Mouse (Mus musculus): ENCODE results near the gene Timp4. TPM values are rescaled to one million over a fixed set of nuclear protein-coding genes. Genes with fewer than 3 reads are reported as not detected.

The Timp4 gene
- polyA plus RNA-seq, 1 experiment from 2014 or later, result 0.31 TPM

GRCm38 (mm10) chr6:115284153-115284552 lies 32.1 kb upstream of the Timp4 start:
- no peak for ATAC-seq (ENCODE audit: insufficient number of reproducible peaks, low FRiP score, low TSS enrichment, low read depth)
- Histone ChIP-seq H3K4me2 (ENCODE audit: low read depth, severe bottlenecking) (no peak overlapping the region), H3K9ac (ENCODE audit: low read length) (no peak overlapping the region), H3K4me1 (ENCODE audit: control insufficient read depth, insufficient read depth, low read length) (no peaks in the 10 kb centered on the region), H3K36me3 (ENCODE audit: control insufficient read depth, insufficient read depth, low read length) (no peaks in the 10 kb centered on the region), H3K9me3 (ENCODE audit: control insufficient read depth, low read length) (no peaks in the 10 kb centered on the region), H3K27me3 (ENCODE audit: control insufficient read depth, insufficient read depth, low read length) (no peaks in the 10 kb centered on the region), H3K4me3 (ENCODE audit: low read depth, low read length) (no peak overlapping the region), H3K27ac (replicated peaks; ENCODE audit: low read depth, low read length) (no peak overlapping the region)
- DNase-seq (ENCODE audit: low spot score), result no peak
- WGBS, result 83% methylated on average over 2 of the region's 2 CpGs

- H3K4me3 ChIP-seq (ENCODE audit: low read depth, low read length), result no peak overlapping the region
- no peaks in the 10 kb centered on the region for H3K36me3 ChIP-seq (ENCODE audit: control insufficient read depth, insufficient read depth, low read length)
- no peak overlapping the region for H3K9ac ChIP-seq (ENCODE audit: low read length)
- H3K27me3 ChIP-seq (ENCODE audit: control insufficient read depth, insufficient read depth, low read length), result no peaks in the 10 kb centered on the region
- no peak for DNase-seq (ENCODE audit: low spot score)
- no peak overlapping the region for H3K4me2 ChIP-seq (ENCODE audit: low read depth, severe bottlenecking)
- no peaks in the 10 kb centered on the region for H3K4me1 ChIP-seq (ENCODE audit: control insufficient read depth, insufficient read depth, low read length)
- H3K9me3 ChIP-seq (ENCODE audit: control insufficient read depth, low read length), result no peaks in the 10 kb centered on the region
- no peak overlapping the region for H3K27ac ChIP-seq (replicated peaks; ENCODE audit: low read depth, low read length)
- WGBS, result 57% methylated on average over 2 of the region's 2 CpGs
- ATAC-seq (ENCODE audit: insufficient number of reproducible peaks, low FRiP score, low TSS enrichment, low read depth), result no peak
Measured at GRCm38 (mm10) chr6:115279639-115280038, 27.6 kb upstream of the Timp4 start.

DNA sequence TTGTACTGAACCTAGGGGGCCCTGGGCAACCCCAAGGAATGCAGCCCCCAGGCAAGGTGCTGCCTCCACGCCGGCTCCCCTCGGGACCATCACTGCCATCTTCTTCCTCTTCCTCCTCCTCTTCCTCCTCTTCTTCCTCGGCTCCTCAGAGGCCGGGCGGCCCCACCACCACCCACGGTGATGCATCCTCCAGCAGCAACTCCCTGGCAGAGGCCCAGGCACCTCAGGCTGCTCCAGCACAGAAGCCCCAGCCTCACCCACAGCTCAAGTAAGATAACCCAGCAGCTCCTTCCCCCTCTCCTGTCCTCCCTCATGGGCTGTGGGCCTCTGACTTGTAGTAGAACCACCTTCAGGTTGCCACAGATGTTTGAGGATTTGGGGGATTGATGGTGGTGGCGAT lies 26.1 kb upstream of the Timp4 start:
- no peak for DNase-seq (ENCODE audit: low spot score)
- no peaks in the 10 kb centered on the region for H3K4me1 ChIP-seq (ENCODE audit: control insufficient read depth, insufficient read depth, low read length)
- no peak for ATAC-seq (ENCODE audit: insufficient number of reproducible peaks, low FRiP score, low TSS enrichment, low read depth)
- H3K4me2 ChIP-seq (ENCODE audit: low read depth, severe bottlenecking), result no peak overlapping the region
- H3K9me3 ChIP-seq (ENCODE audit: control insufficient read depth, low read length), result no peaks in the 10 kb centered on the region
- no peak overlapping the region for H3K27ac ChIP-seq (replicated peaks; ENCODE audit: low read depth, low read length)
- H3K27me3 ChIP-seq (ENCODE audit: control insufficient read depth, insufficient read depth, low read length), result no peaks in the 10 kb centered on the region
- H3K4me3 ChIP-seq (ENCODE audit: low read depth, low read length), result no peak overlapping the region
- WGBS, result 79% methylated on average over 8 of the region's 8 CpGs
- H3K9ac ChIP-seq (ENCODE audit: low read length), result no peak overlapping the region
- H3K36me3 ChIP-seq (ENCODE audit: control insufficient read depth, insufficient read depth, low read length), result no peaks in the 10 kb centered on the region

DNA sequence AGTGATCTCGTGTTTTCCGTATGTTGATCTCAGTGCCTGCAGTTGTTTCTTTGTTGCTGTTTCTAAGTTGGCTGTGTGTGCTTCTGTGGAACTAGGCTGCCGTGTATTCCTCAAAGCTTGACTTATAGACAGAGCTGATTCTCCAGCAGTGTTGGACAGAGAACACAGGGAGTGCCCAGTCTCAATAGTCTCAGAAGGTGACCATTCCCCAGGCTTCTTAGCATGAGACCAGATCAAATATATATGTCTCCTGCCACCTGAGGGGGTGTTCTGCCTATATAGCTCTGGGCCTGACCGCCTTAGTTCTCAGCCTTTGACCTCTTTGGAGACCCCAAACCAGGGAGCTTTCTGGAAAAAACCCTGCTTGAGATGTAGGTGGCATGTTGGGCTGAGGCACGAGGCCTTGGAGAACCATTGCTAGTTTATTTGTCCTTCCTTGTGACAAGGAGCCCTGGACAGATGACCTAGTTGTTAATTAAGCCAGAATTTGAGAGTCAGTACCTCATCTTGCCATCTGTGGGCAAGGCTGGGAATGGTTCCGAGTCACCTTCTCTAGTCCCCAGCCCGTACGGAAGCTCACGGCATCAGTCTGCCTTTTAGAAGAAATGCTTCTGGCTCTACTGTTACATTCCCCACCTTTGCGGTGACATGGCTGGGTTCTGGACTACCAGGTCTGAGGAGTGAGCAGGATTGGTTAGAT lies 23.3 kb upstream of the Timp4 start:
- ATAC-seq (ENCODE audit: insufficient number of reproducible peaks, low FRiP score, low TSS enrichment, low read depth) (no peak), DNase-seq (ENCODE audit: low spot score) (no peak)
- WGBS, result 91% methylated on average over 10 of the region's 10 CpGs
- no peaks in the 10 kb centered on the region for H3K36me3 ChIP-seq (ENCODE audit: control insufficient read depth, insufficient read depth, low read length)
- no peak overlapping the region for H3K27ac ChIP-seq (replicated peaks; ENCODE audit: low read depth, low read length)
- H3K4me3 ChIP-seq (ENCODE audit: low read depth, low read length), result no peak overlapping the region
- H3K4me1 ChIP-seq (ENCODE audit: control insufficient read depth, insufficient read depth, low read length), result peaks cover 5% of the 10 kb centered on the region
- H3K9me3 ChIP-seq (ENCODE audit: control insufficient read depth, low read length), result no peaks in the 10 kb centered on the region
- H3K9ac ChIP-seq (ENCODE audit: low read length), result no peak overlapping the region
- no peaks in the 10 kb centered on the region for H3K27me3 ChIP-seq (ENCODE audit: control insufficient read depth, insufficient read depth, low read length)
- no peak overlapping the region for H3K4me2 ChIP-seq (ENCODE audit: low read depth, severe bottlenecking)

DNA sequence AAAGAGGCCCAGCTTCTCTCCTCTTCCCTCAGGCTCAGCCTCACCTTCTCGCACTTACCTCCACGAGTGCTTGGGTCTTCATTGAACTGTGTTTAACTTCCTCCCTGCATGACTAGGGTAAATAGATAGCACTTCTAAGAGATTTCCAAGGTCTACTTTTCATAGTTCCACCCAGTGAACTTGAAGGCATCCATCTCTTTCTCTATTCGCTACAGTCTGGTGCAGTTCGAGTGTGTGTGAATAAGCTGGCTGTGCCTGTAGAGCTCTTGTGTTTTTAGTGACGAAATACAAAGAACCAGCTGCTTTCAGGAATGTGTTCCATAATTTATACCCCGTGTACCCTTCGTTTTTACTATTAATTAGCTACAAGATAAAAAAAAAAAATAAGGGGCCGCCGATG lies 22.7 kb upstream of the Timp4 start:
- Histone ChIP-seq H3K36me3 (ENCODE audit: control insufficient read depth, insufficient read depth, low read length) (no peaks in the 10 kb centered on the region), H3K4me1 (ENCODE audit: control insufficient read depth, insufficient read depth, low read length) (peaks cover 5% of the 10 kb centered on the region), H3K27ac (replicated peaks; ENCODE audit: low read depth, low read length) (no peak overlapping the region), H3K4me2 (ENCODE audit: low read depth, severe bottlenecking) (no peak overlapping the region), H3K4me3 (ENCODE audit: low read depth, low read length) (no peak overlapping the region), H3K9me3 (ENCODE audit: control insufficient read depth, low read length) (no peaks in the 10 kb centered on the region), H3K27me3 (ENCODE audit: control insufficient read depth, insufficient read depth, low read length) (no peaks in the 10 kb centered on the region), H3K9ac (ENCODE audit: low read length) (no peak overlapping the region)
- ATAC-seq (ENCODE audit: insufficient number of reproducible peaks, low FRiP score, low TSS enrichment, low read depth) (no peak), DNase-seq (ENCODE audit: low spot score) (no peak)
- WGBS, result 84% methylated on average over 9 of the region's 9 CpGs

- no peak overlapping the region for H3K9ac ChIP-seq (ENCODE audit: low read length)
- no peaks in the 10 kb centered on the region for H3K9me3 ChIP-seq (ENCODE audit: control insufficient read depth, low read length)
- H3K4me2 ChIP-seq (ENCODE audit: low read depth, severe bottlenecking), result no peak overlapping the region
- 80% methylated on average over 10 of the region's 10 CpGs for WGBS
- no peak overlapping the region for H3K4me3 ChIP-seq (ENCODE audit: low read depth, low read length)
- no peak for ATAC-seq (ENCODE audit: insufficient number of reproducible peaks, low FRiP score, low TSS enrichment, low read depth)
- H3K36me3 ChIP-seq (ENCODE audit: control insufficient read depth, insufficient read depth, low read length), result no peaks in the 10 kb centered on the region
- H3K27me3 ChIP-seq (ENCODE audit: control insufficient read depth, insufficient read depth, low read length), result no peaks in the 10 kb centered on the region
- DNase-seq (ENCODE audit: low spot score), result no peak
- H3K27ac ChIP-seq (replicated peaks; ENCODE audit: low read depth, low read length), result no peak overlapping the region
- H3K4me1 ChIP-seq (ENCODE audit: control insufficient read depth, insufficient read depth, low read length), result peaks cover 5% of the 10 kb centered on the region
Measured at GRCm38 (mm10) chr6:115273346-115273745, 21.3 kb upstream of the Timp4 start.

DNA sequence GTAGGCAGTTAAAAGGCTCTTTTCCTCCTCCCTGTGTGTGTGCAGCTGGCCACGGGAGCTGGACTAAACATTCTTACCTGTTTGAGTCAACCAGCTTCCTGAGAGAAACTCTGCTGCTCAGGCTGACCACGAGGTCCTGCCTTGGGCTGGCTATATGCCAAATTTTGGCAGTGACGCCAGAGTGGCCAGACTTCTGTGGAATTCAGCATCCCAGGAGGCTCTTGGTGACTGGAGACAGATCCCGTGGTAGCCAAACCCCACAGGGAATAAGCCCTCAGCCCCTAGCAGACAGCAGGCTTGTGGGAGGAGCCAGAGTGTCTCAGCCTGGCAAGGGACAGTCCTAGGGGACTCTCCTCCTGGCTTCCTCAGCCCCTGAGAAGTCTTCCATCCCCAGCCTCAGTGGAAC lies 19.9 kb upstream of the Timp4 start:
- H3K27me3 ChIP-seq (ENCODE audit: control insufficient read depth, insufficient read depth, low read length), result no peaks in the 10 kb centered on the region
- peaks cover 5% of the 10 kb centered on the region for H3K4me1 ChIP-seq (ENCODE audit: control insufficient read depth, insufficient read depth, low read length)
- WGBS, result 32% methylated on average over 4 of the region's 4 CpGs
- no peak overlapping the region for H3K4me3 ChIP-seq (ENCODE audit: low read depth, low read length)
- ATAC-seq (ENCODE audit: insufficient number of reproducible peaks, low FRiP score, low TSS enrichment, low read depth), result no peak
- no peak overlapping the region for H3K4me2 ChIP-seq (ENCODE audit: low read depth, severe bottlenecking)
- no peaks in the 10 kb centered on the region for H3K9me3 ChIP-seq (ENCODE audit: control insufficient read depth, low read length)
- no peak overlapping the region for H3K9ac ChIP-seq (ENCODE audit: low read length)
- no peak overlapping the region for H3K27ac ChIP-seq (replicated peaks; ENCODE audit: low read depth, low read length)
- H3K36me3 ChIP-seq (ENCODE audit: control insufficient read depth, insufficient read depth, low read length), result no peaks in the 10 kb centered on the region
- peak; percentile 26 for DNase-seq (ENCODE audit: low spot score)

- Histone ChIP-seq H3K4me1 (ENCODE audit: control insufficient read depth, insufficient read depth, low read length) (peaks cover 5% of the 10 kb centered on the region), H3K9me3 (ENCODE audit: control insufficient read depth, low read length) (no peaks in the 10 kb centered on the region), H3K4me2 (ENCODE audit: low read depth, severe bottlenecking) (no peak overlapping the region), H3K27me3 (ENCODE audit: control insufficient read depth, insufficient read depth, low read length) (no peaks in the 10 kb centered on the region), H3K27ac (replicated peaks; ENCODE audit: low read depth, low read length) (no peak overlapping the region), H3K9ac (ENCODE audit: low read length) (no peak overlapping the region), H3K4me3 (ENCODE audit: low read depth, low read length) (no peak overlapping the region), H3K36me3 (ENCODE audit: control insufficient read depth, insufficient read depth, low read length) (no peaks in the 10 kb centered on the region)
- WGBS, result 74% methylated on average over 3 of the region's 3 CpGs
- no peak for DNase-seq (ENCODE audit: low spot score)
- no peak for ATAC-seq (ENCODE audit: insufficient number of reproducible peaks, low FRiP score, low TSS enrichment, low read depth)
Measured at GRCm38 (mm10) chr6:115271326-115271725, 19.3 kb upstream of the Timp4 start.

GRCm38 (mm10) chr6:115270085-115270484 lies 18.1 kb upstream of the Timp4 start:
- peaks cover 5% of the 10 kb centered on the region for H3K4me1 ChIP-seq (ENCODE audit: control insufficient read depth, insufficient read depth, low read length)
- H3K27ac ChIP-seq (replicated peaks; ENCODE audit: low read depth, low read length), result no peak overlapping the region
- H3K4me3 ChIP-seq (ENCODE audit: low read depth, low read length), result no peak overlapping the region
- no peak overlapping the region for H3K9ac ChIP-seq (ENCODE audit: low read length)
- H3K9me3 ChIP-seq (ENCODE audit: control insufficient read depth, low read length), result no peaks in the 10 kb centered on the region
- WGBS, result 65% methylated on average over 2 of the region's 2 CpGs
- no peak overlapping the region for H3K4me2 ChIP-seq (ENCODE audit: low read depth, severe bottlenecking)
- DNase-seq (ENCODE audit: low spot score) (no peak), ATAC-seq (ENCODE audit: insufficient number of reproducible peaks, low FRiP score, low TSS enrichment, low read depth) (no peak)
- no peaks in the 10 kb centered on the region for H3K27me3 ChIP-seq (ENCODE audit: control insufficient read depth, insufficient read depth, low read length)
- H3K36me3 ChIP-seq (ENCODE audit: control insufficient read depth, insufficient read depth, low read length), result no peaks in the 10 kb centered on the region
